In the genomic region with DNA sequence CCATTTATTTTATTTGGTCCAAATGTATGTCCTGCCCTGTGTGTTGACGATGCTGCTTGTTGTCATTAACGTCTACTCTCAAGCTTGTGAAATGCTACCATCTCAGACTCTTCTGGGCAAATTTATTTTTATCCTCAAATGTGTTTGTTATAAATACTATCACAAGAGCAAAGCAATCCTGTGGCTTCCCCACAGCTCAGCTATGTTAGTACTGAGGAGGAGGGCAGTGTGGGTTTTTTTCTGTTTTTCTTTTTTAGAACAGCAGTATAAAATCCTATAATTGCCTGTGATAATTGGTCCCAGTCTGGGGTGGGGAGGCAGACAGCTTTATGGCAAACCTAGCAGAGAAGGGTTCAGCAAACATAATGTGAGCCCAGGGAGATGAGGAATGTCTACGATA, we compare ENCODE assay signal across 27 mouse cellular contexts.
A peak's percentile ranks its signal among the peaks of the same experiment; 100 is the strongest.
DNase-seq lines count a peak whose midpoint lies in the region; ATAC-seq and TF ChIP-seq lines count a peak whose summit lies in the region.
"Had no signal": no experiment of that assay in that cellular context is flagged by ENCODE, and none has a peak within 500 bp of the region (broad histone marks: within the 10 kb centered on the region; RNA-seq: fewer than 3 reads in every experiment).

No protein-coding gene starts in this region.

- no peaks in the 10 kb centered on the region for H3K36me3 ChIP-seq in embryonic facial prominence, embryonic 15.5 days
- H3K36me3 ChIP-seq: hindbrain, embryonic 15.5 days; lung, embryonic 15.5 days had no signal

- TF ChIP-seq CTCF in gastrocnemius, adult 2 months (IDR thresholded peaks at IDR 0.05) = no peak
- no peak for TF ChIP-seq CTCF in olfactory bulb, adult 2 months (IDR thresholded peaks at IDR 0.05; ENCODE audit: insufficient read depth, low read depth, low read length)

- TF ChIP-seq POLR2A in olfactory bulb, adult 2 months (IDR thresholded peaks at IDR 0.05; ENCODE audit: insufficient read depth, low read depth, low read length) = no peak

- no peak overlapping the region for H3K4me2 ChIP-seq in embryonic facial prominence, embryonic 15.5 days (replicated peaks)
- H3K4me2 ChIP-seq: heart, embryonic 13.5 days; hindbrain, embryonic 15.5 days; kidney, embryonic 15.5 days; liver, embryonic 11.5 days; lung, embryonic 15.5 days; midbrain, embryonic 11.5 days had no signal

- H3K4me3 ChIP-seq in gastrocnemius, adult 2 months = no peak overlapping the region
- H3K4me3 ChIP-seq in embryonic facial prominence, embryonic 15.5 days (replicated peaks) = no peak overlapping the region
- no peak overlapping the region for H3K4me3 ChIP-seq in olfactory bulb, adult 2 months (ENCODE audit: insufficient read depth, low read depth, low read length)
- H3K4me3 ChIP-seq: heart, adult 2 months; heart, embryonic 13.5 days; hindbrain, embryonic 15.5 days; kidney, embryonic 15.5 days; lung, embryonic 15.5 days had no signal

- no peaks in the 10 kb centered on the region for H3K27me3 ChIP-seq in embryonic facial prominence, embryonic 15.5 days
- H3K27me3 ChIP-seq: heart, embryonic 13.5 days; hindbrain, embryonic 15.5 days; kidney, embryonic 15.5 days; lung, embryonic 15.5 days had no signal

- ATAC-seq in embryonic facial prominence, embryonic 15.5 days (ENCODE audit: insufficient number of reproducible peaks, low FRiP score, low TSS enrichment, low read depth) = no peak
- ATAC-seq: inflammation-experienced regulatory T-cells, adult 6 months had no signal

- no peak overlapping the region for H3K9ac ChIP-seq in embryonic facial prominence, embryonic 15.5 days
- H3K9ac ChIP-seq: heart, embryonic 13.5 days; hindbrain, embryonic 15.5 days; kidney, embryonic 15.5 days; lung, embryonic 15.5 days had no signal

- peaks cover 24% of the 10 kb centered on the region for H3K4me1 ChIP-seq in embryonic facial prominence, embryonic 15.5 days
- peaks cover 21% of the 10 kb centered on the region for H3K4me1 ChIP-seq in olfactory bulb, adult 2 months (ENCODE audit: control insufficient read depth, insufficient read depth, low read length)

- no peaks in the 10 kb centered on the region for H3K9me3 ChIP-seq in embryonic facial prominence, embryonic 15.5 days (replicated peaks)
- H3K9me3 ChIP-seq: heart, embryonic 13.5 days; hindbrain, embryonic 15.5 days; kidney, embryonic 15.5 days; lung, embryonic 15.5 days had no signal

- intact Hi-C loops in gastrocnemius, adult 2 months (cut with DNase I) = no loop called here

- H3K27ac ChIP-seq in gastrocnemius, adult 2 months = 0 out of 2 replicates have a peak overlapping the region, but pooled peaks have one; percentile 2
- H3K27ac ChIP-seq in embryonic facial prominence, embryonic 15.5 days (replicated peaks) = 0 out of 2 replicates have a peak overlapping the region, but pooled peaks have one; percentile 13
- H3K27ac ChIP-seq in olfactory bulb, adult 2 months (ENCODE audit: insufficient read depth, low read depth, low read length) = peak overlapping the region; percentile 56
- H3K27ac ChIP-seq: heart, adult 2 months; heart, embryonic 13.5 days; hindbrain, embryonic 15.5 days; kidney, embryonic 15.5 days; lung, embryonic 15.5 days; stomach, postnatal 0 days had no signal

- no peak for DNase-seq in gastrocnemius, adult 2 months
- DNase-seq in gastrocnemius, postnatal 4 days (ENCODE audit: low spot score in 2 of 2) = no peak
- DNase-seq in brain, adult 2 months (ENCODE audit: low read depth, low spot score) = peak; percentile 77
- no peak for DNase-seq in urinary bladder, postnatal 10 days (ENCODE audit: low spot score)
- DNase-seq: adrenal gland, postnatal 25 days; B cell, adult 2 months; cerebellum, adult 18-20 months; cerebellum, postnatal 14 days; gastrocnemius, postnatal 36 days; heart, adult 2 months; heart, postnatal 10 days; kidney, adult 11 months; kidney, postnatal 25 days; lung, postnatal 36 days; right cerebral cortex, postnatal 4 days; thymus, adult 2 months; thymus, postnatal 4 days had no signal

- WGBS in embryonic facial prominence, embryonic 15.5 days = 42% methylated on average over 3 of the region's 3 CpGs
- WGBS in olfactory bulb, adult 2 months = 29% methylated on average over 3 of the region's 3 CpGs

Comparison
In these comparisons a context has a peak if more than half of its experiments do, and no peak if none do; other contexts are left out.
1. H3K27ac ChIP-seq: peak in every context shown above with its lines; median percentile 56 in olfactory bulb, adult 2 months; 13 in embryonic facial prominence, embryonic 15.5 days; 2 in gastrocnemius, adult 2 months.